Mouse (Mus musculus) megakaryocyte, embryonic 14.5 days (primary cell): Measurements from ENCODE around the gene Eif3k. TPM values are rescaled to one million over a fixed set of nuclear protein-coding genes. Genes with fewer than 3 reads are reported as not detected.

Source experiments
- H3K27me3 ChIP-seq: replicated peaks from 2 replicates; pipeline ENCODE3; 2012; ENCODE audit warnings: inconsistent platforms
- H3K36me3 ChIP-seq: replicated peaks from 2 replicates; pipeline ENCODE3; 2012; ENCODE audit warnings: low read length, inconsistent platforms, mixed read lengths
- H3K4me1 ChIP-seq: 2 replicates; pipeline ENCODE4 v1.6.1; 2012; ENCODE audit warnings: inconsistent platforms
- H3K4me3 ChIP-seq: replicated peaks from 2 replicates; pipeline ENCODE3; 2012; ENCODE audit warnings: moderate library complexity, mild to moderate bottlenecking, inconsistent platforms
- H3K9me3 ChIP-seq: 2 replicates; pipeline ENCODE4 v1.6.1; 2012; ENCODE audit warnings: inconsistent platforms
- FLI1 ChIP-seq: IDR thresholded peaks from 2 replicates; pipeline ENCODE4 v1.6.1; 2012; ENCODE audit warnings: low read length, inconsistent platforms, mixed read lengths
- GATA1 ChIP-seq: IDR thresholded peaks from 3 replicates; pipeline ENCODE4 v1.6.1; 2012; ENCODE audit warnings: mixed read lengths, low read length, inconsistent platforms, borderline replicate concordance
- polyA plus RNA-seq: library from polyadenylated mRNA; stranded (reverse); fragments of >175 nt; gene quantifications from 2 replicates; pipeline ENCODE4 v1.2.3, GENCODE M21; 2012; ENCODE audit warnings: low replicate concordance; ENCODE audit not compliant: insufficient read depth

Eif3k gene
- polyA plus RNA-seq, 1 experiment: 185 TPM

GRCm38 (mm10) chr7:29016440-29016839 lies 34.8 kb upstream of the Eif3k start:
- Histone ChIP-seq H3K36me3 (no peaks in the 10 kb centered on the region), H3K27me3 (peaks cover 60% of the 10 kb centered on the region), H3K4me3 (no peak overlapping the region), H3K4me1 (peaks cover 46% of the 10 kb centered on the region), H3K9me3 (peaks cover 30% of the 10 kb centered on the region)
- TF ChIP-seq GATA1 (no peak), FLI1 (no peak)

- H3K4me3 ChIP-seq: no peak overlapping the region
- H3K36me3 ChIP-seq: no peaks in the 10 kb centered on the region
- H3K27me3 ChIP-seq: peaks cover 51% of the 10 kb centered on the region
- H3K9me3 ChIP-seq: peaks cover 28% of the 10 kb centered on the region
- TF ChIP-seq FLI1 (no peak), GATA1 (no peak)
- H3K4me1 ChIP-seq: peaks cover 43% of the 10 kb centered on the region
Observed at GRCm38 (mm10) chr7:29014984-29015383, 33.3 kb upstream of the Eif3k start.

GRCm38 (mm10) chr7:29008714-29009113 lies 27.1 kb upstream of the Eif3k start:
- peaks cover 25% of the 10 kb centered on the region for H3K27me3 ChIP-seq
- TF ChIP-seq FLI1: no peak
- no peak for TF ChIP-seq GATA1
- peaks cover 43% of the 10 kb centered on the region for H3K4me1 ChIP-seq
- peaks cover 6% of the 10 kb centered on the region for H3K36me3 ChIP-seq
- H3K4me3 ChIP-seq: no peak overlapping the region
- H3K9me3 ChIP-seq: peaks cover 13% of the 10 kb centered on the region

GRCm38 (mm10) chr7:29008171-29008570 lies 26.5 kb upstream of the Eif3k start:
- no peak overlapping the region for H3K4me3 ChIP-seq
- H3K4me1 ChIP-seq: peaks cover 42% of the 10 kb centered on the region
- TF ChIP-seq GATA1: no peak
- peaks cover 7% of the 10 kb centered on the region for H3K9me3 ChIP-seq
- peaks cover 11% of the 10 kb centered on the region for H3K36me3 ChIP-seq
- H3K27me3 ChIP-seq: peaks cover 23% of the 10 kb centered on the region

- Histone ChIP-seq H3K27me3 (peaks cover 23% of the 10 kb centered on the region), H3K4me3 (no peak overlapping the region), H3K4me1 (peaks cover 44% of the 10 kb centered on the region), H3K36me3 (peaks cover 18% of the 10 kb centered on the region), H3K9me3 (0 out of 2 replicates have a peak, but pooled peaks cover 3% of the 10 kb centered on the region)
- TF ChIP-seq GATA1: no peak
- TF ChIP-seq FLI1: no peak
Observed at GRCm38 (mm10) chr7:29007224-29008101, 25.8 kb upstream of the Eif3k start.

GRCm38 (mm10) chr7:29000651-29001605 lies 19.3 kb upstream of the Eif3k start:
- peaks cover 30% of the 10 kb centered on the region for H3K4me1 ChIP-seq
- H3K27me3 ChIP-seq: no peaks in the 10 kb centered on the region
- H3K36me3 ChIP-seq: peaks cover 80% of the 10 kb centered on the region
- TF ChIP-seq GATA1 (no peak), FLI1 (no peak; the same call in 1 of the 2 replicates)
- no peaks in the 10 kb centered on the region for H3K9me3 ChIP-seq
- H3K4me3 ChIP-seq: peak overlapping the region; percentile 91

GRCm38 (mm10) chr7:28993402-28993801 lies 11.7 kb upstream of the Eif3k start:
- Histone ChIP-seq H3K4me1 (peaks cover 17% of the 10 kb centered on the region), H3K4me3 (no peak overlapping the region), H3K36me3 (peaks cover 91% of the 10 kb centered on the region), H3K27me3 (no peaks in the 10 kb centered on the region), H3K9me3 (no peaks in the 10 kb centered on the region)
- TF ChIP-seq FLI1: no peak
- no peak for TF ChIP-seq GATA1

GRCm38 (mm10) chr7:28992997-28993396 lies 11.3 kb upstream of the Eif3k start:
- TF ChIP-seq GATA1 (no peak), FLI1 (no peak)
- H3K36me3 ChIP-seq: peaks cover 91% of the 10 kb centered on the region
- H3K9me3 ChIP-seq: no peaks in the 10 kb centered on the region
- no peaks in the 10 kb centered on the region for H3K27me3 ChIP-seq
- H3K4me3 ChIP-seq: no peak overlapping the region
- peaks cover 18% of the 10 kb centered on the region for H3K4me1 ChIP-seq

- H3K9me3 ChIP-seq: no peaks in the 10 kb centered on the region
- H3K27me3 ChIP-seq: no peaks in the 10 kb centered on the region
- TF ChIP-seq GATA1 (no peak), FLI1 (no peak)
- H3K36me3 ChIP-seq: peaks cover 95% of the 10 kb centered on the region
- H3K4me3 ChIP-seq: no peak overlapping the region
- H3K4me1 ChIP-seq: peaks cover 25% of the 10 kb centered on the region
Observed at GRCm38 (mm10) chr7:28991616-28992015, 10.0 kb upstream of the Eif3k start.

GRCm38 (mm10) chr7:28990766-28991273 lies 9.2 kb upstream of the Eif3k start:
- H3K27me3 ChIP-seq: no peaks in the 10 kb centered on the region
- H3K36me3 ChIP-seq: peaks cover 94% of the 10 kb centered on the region
- peaks cover 33% of the 10 kb centered on the region for H3K4me1 ChIP-seq
- no peaks in the 10 kb centered on the region for H3K9me3 ChIP-seq
- no peak for TF ChIP-seq GATA1
- no peak for TF ChIP-seq FLI1
- no peak overlapping the region for H3K4me3 ChIP-seq
